Mouse (Mus musculus) adrenal gland, adult 18-20 months (tissue): ENCODE data around the gene Tmem267. TPM values are rescaled to one million over a fixed set of nuclear protein-coding genes. Genes with fewer than 3 reads are reported as not detected.
"Not testable (repeated sequence)": the region's sequence is repeated elsewhere in the genome, so short reads cannot be mapped to it uniquely, and the experiment has no call there.

Experiments
- DNase-seq, 2 experiments: peaks; one replicate each; pipeline ENCODE4 v3.0.0; 2021 to 2022; ENCODE audit warnings: low spot score in 2 of 2
- long read RNA-seq, 2 experiments: library from polyadenylated mRNA; stranded (forward); transcript quantifications; one replicate each; pipeline ENCODE4 v2.0.0; 2021
- total RNA-seq, 2 experiments: library from RNA; stranded (reverse); gene quantifications; 1 replicate in 1 of 2; 2 replicates in 1 of 2; pipeline ENCODE4 v1.2.3; 2021

Gene Tmem267
- total RNA-seq = 10 to 100 TPM; 12.3 to 13.8 TPM
- long read RNA-seq, experiment 1, partial matches to known transcripts = 0 of 4 reads
- long read RNA-seq, experiment 1, other reads (novel, unspliced or antisense) = 3 of 4 reads
- long read RNA-seq, experiment 2, partial matches to known transcripts = 0 of 6 reads
- long read RNA-seq, experiment 2, other reads (novel, unspliced or antisense) = 4 of 6 reads

DNA sequence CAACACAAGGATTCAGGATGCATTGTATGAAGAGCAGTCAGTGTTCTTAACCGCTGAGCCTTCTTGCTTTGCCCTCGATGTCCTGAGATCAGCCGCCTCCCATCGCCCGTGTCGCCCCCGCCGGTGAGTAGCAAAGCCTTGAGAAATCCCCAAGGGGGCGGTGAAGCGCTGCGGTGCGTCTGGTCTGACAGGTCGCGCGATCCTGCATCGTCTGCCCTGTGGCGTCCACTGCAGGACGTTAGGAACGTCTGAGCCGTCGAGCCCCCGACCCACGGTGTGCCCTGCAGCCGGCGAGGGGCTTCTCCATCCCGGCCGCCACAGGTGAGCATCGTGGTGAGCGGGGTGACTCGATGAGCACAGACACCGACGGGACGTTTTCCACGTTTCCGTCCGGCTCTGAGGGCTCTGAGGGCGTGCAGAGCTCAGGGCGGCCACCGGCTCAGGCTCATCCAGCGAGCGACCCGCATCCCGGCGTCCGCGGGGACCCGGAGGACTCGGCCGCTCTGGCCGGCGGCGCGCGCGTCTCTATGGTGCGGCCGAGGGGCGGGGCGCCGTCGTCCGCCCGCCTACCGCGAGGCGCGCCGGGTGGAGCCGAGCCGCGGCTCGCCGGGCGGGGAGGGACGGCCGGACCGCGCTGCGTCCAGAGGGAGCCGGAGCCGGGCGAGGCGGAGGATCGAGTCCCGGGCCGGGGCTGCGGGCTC lies at the start of gene Tmem267, which contains the start of gene 3110070M22Rik:
Gene Tmem267 (plus strand): TSS at position 160 of the 701 bp plus-strand sequence.
Gene 3110070M22Rik (minus strand): TSS at position 504 of the 701 bp plus-strand sequence.
- peak; percentile 89 to 90 for DNase-seq

DNA sequence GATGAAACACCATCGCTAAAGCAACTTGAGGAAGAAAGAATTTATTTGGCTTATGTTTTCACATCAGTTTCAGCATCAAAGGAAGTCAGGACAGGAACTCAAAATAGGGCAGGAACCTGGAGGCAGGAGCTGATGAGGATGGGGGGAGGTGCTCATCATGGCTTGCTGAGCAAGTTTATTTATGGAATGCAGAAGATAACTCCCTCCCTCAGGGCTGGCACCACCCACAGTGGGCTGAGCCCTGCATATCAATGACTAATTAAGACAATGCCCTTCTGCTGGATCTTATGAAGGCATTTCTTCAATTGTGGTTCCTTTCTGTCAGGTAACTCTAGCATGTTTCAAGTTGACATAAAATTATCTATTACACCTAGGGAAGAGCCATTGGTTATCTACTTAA lies 45.6 kb upstream of the Tmem267 start:
- no peak for DNase-seq

DNA sequence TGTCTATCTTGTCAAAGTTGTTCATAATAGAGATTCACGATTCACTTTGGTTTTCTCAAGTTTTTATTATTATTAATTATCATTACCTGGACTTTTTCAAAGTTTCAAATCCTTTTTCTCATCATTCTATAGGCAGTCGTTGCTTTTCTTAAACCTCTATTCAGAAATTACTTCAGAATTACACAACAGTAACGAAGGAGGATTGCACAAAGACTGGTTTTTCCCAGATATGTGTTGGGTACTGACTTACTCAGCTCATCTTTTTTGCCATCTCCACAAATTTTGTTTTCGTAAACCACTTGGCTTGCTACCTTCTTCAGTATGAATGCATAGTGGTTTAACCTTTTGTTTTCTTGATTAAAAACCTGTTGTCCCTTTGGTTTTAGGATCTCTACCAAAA lies 34.3 kb upstream of the Tmem267 start:
- DNase-seq = no peak

DNA sequence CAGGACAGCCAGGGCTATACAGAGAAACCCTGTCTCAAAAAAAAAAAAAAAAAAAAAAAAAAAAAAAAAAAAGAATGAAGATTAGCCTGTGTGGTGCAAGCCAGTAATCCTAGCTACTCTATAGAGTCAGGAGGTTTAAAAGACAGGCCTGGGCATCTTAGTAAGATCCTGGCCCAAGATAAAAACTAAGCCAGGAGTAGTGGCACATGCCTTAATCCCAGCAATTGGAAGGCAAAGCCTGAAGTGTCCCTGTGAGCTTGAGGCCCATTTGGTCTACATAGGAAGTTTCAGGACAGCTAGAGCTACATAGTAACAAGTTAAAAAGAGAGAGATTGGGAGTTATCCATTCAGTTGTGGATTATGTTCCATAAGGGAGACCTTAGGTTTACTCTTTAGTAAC lies 32.8 kb upstream of the Tmem267 start:
- DNase-seq = no peak

DNA sequence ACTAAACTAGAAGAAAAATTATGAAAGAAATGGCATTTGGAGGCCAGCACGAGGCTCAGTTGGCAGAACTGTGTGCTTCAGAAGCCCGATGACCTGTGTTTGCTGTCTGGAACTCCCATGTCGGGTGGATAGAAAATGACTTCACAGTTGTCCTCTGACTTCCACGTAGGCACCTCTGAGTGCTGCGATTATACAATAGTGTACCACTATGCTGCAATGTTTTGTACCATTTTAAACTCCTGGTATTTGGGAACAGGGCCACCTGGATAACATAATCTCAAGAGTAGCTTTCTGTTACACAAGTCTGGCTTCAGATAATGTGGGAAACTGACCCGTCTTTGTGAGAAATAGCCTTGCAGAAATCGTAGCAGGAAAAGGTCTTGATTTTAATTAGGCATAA lies 31.5 kb upstream of the Tmem267 start:
- DNase-seq = no peak

DNA sequence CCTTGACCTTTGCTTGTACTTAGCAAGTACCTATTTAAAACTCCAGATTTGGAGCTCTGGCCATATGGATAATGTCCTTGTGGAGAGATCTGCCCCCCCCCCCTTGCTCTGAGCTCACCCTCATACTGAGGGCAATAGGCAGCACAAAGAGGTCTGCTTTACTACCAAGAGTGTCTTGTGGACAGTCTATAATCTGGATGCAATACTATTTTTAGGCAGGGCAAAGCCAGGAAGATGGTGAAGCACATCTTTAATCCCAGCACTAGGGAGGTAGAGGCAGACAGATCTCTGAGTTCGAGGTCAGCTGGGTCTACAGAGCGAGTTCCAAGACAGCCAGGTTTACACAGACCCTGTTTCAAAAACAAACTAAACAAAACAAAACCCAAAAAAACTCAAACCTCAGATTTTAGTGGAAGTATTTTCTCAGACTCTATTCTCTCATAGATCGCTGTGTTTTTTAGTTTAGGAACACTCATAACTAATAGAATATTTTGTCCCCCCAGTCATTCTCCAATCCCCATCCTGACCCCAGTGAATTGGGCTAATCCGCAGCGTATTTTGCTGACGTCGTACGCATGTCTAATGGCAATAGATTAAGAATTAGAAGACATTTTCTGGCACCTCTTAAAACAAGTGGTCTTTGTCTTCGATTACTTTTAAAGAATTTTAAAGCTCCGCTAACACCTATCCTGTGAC lies 25.8 kb upstream of the Tmem267 start:
- DNase-seq = no peak

DNA sequence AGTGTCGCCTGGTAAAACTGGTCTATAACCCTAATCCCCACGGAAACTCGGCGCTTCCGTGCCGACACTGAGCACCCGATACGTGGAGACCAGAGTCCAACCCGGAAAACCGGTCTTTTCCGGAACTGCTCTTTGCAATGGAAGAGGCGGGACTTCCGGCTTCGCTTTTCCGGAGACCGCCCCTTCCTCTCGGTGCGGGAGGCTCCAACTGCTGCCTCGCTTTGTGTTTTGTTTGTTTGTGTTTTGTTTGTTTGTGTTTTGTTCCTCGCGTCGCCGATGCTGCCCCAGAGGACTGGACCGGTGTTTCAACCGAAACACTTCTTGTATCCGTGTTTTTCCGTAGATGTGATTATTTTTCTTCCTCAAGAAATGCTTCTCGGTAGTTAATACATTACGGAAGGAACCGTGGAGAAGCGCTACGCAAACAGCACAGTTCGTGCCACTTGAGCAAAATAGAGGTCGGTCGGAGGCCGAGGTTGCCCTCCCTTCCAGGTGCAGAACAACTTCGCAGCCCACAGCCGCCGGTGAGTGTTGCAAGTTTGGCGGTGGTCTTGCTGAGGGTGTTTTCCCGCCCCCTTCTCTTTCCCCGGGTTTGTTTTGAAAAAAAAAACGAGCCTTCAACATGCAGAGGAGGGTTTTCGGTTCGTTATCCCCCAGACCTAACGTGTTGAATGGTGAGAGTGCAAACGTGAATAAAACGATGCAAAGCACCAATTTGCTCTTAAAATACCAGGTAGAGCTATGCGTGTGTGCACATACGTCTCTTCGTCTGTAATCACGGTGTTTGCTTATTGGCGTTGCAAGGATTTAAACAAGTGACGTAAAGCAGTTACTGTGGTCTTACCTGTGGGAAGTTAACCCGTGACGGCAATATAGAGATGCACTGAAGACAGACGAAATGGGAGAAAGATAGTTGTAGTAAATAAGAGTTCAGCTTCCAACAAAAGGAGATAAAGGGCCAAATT lies 25.0 kb upstream of the Tmem267 start, which contains the start of gene 4833420G17Rik:
Gene 4833420G17Rik (plus strand): TSS at position 173 of the 965 bp plus-strand sequence.
- DNase-seq = peak; percentile 79 to 83

DNA sequence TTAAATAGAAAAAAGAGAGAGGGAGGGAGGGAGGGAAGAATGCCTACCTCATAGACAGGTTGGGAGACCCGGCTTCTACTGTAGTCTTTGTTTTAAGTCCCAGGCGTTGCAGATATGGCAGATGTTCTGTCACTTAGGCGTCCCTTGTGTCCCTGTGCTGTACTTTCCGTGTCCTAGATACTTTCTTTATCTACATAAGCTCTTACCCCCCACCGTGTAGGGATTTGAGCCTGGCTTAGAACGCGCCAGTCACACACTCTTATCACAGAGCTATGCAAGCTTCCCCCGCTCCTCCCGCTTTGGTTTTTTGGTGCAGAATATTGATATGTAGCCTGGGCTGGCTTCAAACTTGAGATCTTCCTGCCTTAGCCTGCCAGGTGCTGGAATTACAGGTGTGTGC lies 11.2 kb upstream of the Tmem267 start:
- no peak for DNase-seq

DNA sequence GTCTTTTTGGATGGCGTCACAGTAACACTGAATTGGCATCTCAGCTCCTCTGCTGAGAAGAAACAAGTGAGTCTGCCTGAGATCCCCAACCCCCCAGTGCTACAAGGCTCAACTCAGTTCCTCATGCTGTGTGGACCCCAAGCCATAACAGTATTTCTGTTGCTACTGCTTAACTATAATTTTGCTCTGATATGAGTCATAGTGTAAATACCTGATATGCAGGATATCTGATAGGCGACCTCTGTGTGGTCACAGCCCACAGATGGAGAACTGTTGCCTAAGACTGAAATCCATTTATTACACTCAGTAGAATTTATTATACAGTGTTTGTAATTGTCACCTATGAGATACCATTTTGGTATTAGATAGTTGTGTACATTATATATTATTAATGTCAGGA lies 10.1 kb upstream of the Tmem267 start:
- no peak for DNase-seq

DNA sequence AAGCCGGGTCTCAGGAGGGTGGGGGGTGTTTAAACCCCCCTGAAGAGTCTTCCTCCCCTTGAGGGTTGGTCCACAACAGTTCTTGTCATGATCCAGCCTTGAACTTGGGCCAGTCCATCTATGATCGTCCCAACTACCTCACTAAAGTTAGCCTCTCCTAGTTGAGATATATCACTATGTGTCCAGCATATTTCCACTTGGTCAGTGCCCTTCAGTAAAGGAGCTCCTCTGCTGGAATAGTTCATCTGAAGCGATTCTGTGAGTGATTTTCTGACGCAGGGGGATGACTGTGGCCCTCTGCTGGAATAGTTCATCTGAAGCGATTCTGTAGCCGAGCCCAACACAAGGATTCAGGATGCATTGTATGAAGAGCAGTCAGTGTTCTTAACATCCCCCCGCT lies 485 bp upstream of the Tmem267 start:
- DNase-seq = no peak

DNA sequence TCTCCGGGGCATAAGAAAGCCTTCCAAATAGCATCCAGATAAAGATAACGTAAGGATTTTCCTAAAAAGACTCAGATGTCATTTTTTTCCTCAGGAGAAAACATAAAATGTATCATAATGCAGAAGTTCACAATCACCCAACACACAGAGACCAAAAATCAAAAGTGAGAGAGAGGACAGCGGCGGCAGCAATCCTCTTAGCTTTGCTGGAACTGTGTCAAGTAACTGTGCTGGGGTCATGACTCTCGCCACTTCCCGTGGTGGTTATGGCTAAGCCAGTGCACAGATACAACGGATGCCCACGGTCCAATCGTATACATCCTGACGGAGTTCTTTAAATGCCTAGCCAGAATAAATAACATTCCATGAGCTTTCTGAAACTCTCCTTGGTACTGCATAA lies 4.2 kb downstream of the Tmem267 start:
- not testable (repeated sequence) for DNase-seq

DNA sequence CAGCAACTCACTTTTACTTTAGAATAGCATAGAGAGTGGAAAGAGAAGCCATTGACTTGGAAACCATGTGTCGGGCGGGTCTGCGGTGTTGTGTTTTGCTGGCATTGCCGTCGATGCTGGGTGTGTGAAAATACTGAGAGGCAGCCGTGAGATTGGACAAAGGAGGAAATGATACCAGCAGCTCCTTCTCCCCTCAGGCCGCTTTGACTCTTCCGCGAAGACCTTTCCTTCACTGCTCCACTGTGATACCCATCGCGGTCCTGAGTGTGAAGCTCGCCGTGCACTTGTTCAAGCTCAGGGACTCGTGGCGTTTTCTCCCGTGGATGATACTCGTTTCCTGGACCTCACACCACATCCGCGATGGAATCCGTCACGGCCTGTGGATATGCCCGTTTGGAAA lies 7.1 kb downstream of the Tmem267 start:
- DNase-seq = not testable (repeated sequence)

DNA sequence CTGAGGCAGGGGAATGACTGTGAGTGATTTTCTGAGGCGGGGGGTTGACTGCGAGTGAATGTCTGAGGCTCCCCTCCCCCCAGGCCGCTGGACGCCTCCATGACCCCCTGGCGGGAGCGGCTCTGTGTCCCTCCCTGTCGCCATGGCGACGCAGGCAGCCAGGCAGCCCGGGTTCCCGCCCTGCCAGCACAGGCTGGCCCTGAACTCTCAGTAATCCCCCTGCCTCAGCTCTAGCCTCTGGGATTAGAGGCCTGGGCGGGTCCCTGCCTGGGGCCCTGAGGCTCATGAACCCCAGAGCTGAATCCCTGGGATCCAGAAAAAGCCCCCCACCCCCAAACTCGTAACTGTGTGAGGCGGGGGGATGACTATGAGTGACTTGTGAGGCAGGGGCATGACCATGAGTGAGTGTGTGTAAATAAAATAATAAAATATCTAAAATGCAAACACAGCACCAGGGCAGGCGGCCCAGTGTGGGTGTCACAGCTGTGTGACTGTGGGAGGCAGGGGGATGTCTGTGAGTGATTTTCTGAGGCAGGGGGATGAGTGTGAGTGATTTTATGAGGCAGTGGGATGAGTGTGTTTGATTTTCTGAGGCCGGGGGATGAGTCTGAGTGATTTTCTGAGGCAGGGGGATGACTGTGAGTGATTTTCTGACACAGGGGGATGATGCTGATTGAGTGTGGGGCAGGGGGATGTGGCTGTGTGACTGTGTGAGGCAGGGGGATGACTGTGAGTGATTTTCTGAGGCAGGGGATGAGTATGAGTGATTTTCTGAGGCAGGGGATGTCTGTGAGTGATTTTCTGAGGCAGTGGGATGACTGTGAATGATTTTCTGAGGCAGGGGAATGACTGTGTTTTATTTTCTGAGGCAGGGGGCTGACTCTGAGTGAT lies 108.7 kb downstream of the Tmem267 start:
- peak in 1 of 2 experiments; percentile 30 for DNase-seq

DNA sequence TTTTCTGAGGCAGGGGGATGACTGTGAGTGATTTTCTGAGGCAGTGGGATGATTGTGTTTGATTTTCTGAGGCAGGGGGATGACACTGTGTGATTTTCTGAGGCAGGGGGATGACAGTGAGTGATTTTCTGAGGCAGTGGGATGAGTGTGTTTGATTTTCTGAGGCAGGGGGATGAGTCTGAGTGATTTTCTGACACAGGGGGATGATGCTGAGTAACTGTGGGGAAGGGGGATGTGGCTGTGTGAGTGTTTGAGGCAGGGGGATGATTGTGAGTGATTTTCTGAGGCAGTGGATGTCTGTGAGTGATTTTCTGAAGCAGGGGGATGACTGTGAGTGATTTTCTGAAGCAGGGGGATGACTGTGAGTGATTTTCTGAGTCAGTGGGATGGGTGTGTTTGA lies 110.6 kb downstream of the Tmem267 start:
- DNase-seq = not testable (repeated sequence)

DNA sequence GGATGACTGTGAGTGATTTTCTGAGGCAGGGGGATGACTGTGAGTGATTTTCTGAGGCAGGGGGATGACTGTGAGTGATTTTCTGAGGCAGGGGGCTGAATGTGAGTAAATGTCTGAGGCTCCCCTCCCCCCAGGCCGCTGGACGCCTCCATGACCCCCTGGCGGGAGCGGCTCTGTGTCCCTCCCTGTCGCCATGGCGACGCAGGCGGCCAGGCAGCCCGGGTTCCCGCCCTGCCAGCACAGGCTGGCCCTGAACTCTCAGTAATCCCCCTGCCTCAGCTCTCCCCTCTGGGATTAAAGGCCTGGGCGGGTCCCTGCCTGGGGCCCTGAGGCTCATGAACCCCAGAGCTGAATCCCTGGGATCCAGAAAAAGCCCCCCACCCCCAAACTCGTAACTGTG lies 111.2 kb downstream of the Tmem267 start:
- peak in 1 of 2 experiments; percentile 18 for DNase-seq

DNA sequence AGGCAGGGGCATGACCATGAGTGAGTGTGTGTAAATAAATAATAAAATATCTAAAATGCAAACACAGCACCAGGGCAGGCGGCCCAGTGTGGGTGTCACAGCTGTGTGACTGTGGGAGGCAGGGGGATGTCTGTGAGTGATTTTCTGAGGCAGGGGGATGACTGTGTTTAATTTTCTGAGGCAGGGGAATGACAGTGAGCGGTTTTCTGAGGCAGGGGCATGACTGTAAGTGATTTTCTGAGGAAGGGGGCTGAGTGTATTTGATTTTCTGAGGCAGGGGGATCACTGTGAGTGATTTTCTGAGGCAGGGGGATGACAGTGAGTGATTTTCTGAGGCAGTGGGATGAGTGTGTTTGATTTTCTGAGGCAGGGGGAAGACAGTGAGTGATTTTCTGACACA lies 111.7 kb downstream of the Tmem267 start:
- DNase-seq = not testable (repeated sequence)

DNA sequence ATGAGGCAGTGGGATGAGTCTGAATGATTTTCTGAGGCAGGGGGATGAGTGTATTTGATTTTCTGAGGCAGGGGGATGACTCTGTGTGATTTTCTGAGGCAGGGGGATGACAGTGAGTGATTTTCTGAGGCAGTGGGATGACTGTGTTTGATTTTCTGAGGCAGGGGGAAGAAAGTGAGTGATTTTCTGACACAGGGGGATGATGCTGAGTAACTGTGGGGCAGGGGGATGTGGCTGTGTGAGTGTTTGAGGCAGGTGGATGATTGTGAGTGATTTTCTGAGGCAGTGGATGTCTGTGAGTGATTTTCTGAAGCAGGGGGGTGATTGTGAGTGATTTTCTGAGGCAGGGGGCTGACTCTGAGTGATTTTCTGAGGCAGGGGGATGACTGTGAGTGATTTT lies 112.3 kb downstream of the Tmem267 start:
- DNase-seq = peak; percentile 53 to 59

DNA sequence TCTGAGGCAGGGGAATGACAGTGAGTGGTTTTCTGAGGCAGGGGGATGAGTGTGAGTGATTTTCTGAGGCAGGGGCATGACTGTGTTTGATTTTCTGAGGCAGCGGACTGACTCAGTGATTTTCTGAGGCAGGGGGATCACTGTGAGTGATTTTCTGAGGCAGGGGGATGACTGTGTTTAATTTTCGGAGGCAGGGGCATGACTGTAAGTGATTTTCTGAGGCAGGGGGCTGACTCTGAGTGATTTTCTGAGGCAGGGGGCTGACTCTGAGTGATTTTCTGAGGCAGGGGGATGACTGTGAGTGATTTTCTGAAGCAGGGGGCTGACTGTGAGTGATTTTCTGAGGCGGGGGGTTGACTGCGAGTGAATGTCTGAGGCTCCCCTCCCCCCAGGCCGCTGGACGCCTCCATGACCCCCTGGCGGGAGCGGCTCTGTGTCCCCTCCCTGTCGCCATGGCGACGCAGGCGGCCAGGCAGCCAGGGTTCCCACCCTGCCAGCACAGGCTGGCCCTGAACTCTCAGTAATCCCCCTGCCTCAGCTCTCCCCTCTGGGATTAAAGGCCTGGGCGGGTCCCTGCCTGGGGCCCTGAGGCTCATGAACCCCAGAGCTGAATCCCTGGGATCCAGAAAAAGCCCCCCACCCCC lies 115.0 kb downstream of the Tmem267 start:
- peak in 1 of 2 experiments; percentile 62 for DNase-seq

DNA sequence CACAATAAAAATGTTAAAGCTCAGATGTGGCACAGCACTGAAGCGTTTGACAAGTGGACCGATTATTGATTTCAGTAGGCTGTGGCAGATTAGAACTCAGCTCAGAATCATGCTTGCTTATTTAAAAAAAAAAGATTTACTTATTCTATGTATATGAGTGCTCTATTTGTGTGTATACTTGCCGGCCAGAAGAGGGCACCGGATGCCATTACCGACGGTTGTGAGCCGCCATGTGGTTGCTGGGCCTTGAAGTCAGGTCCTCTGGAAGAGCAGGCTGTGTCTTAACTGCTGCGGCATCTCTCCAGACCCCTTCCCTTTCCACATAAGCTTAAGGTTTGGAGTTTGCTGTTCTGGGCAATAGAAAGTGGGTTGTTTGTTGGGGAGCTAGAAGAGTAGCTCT lies 116.1 kb downstream of the Tmem267 start:
- DNase-seq = not testable (repeated sequence)
